Mouse (Mus musculus) embryonic facial prominence, embryonic 11.5 days (tissue): ENCODE measurements at regions not wholly inside any gene's neighbourhood (a gene's known extent, or its start where the extent isn't known, plus 50 kb on each side); places are given as distances from the start of the nearest gene placed in this dataset.
"Not testable (repeated sequence)": the region's sequence is repeated elsewhere in the genome, so short reads cannot be mapped to it uniquely, and the experiment has no call there.

Source experiments
- ATAC-seq: fragments of 200-750 bp; cut with Nextera tagmentation; replicated peaks from 2 replicates; pipeline ENCODE4 v1.8.0; 2017; ENCODE audit warnings: low read depth; ENCODE audit not compliant: insufficient number of reproducible peaks, low FRiP score, low TSS enrichment
- DNase-seq: peaks from one replicate; pipeline ENCODE4 v3.0.0-alpha.2; 2015; ENCODE audit warnings: low spot score
- H3K27ac ChIP-seq: fragments of 300-500 bp; sonication (generic); replicated peaks from 2 replicates; pipeline ENCODE4 v1.5.1; 2014; ENCODE audit warnings: mild to moderate bottlenecking, low read depth, low read length, control low read depth
- H3K27me3 ChIP-seq: fragments of 300-500 bp; sonication (generic); 2 replicates; pipeline ENCODE4 v1.6.1; 2014; ENCODE audit warnings: mild to moderate bottlenecking, low read length, moderate library complexity, mixed read lengths; ENCODE audit not compliant: control insufficient read depth, insufficient read depth
- H3K36me3 ChIP-seq: fragments of 300-500 bp; sonication (generic); replicated peaks from 2 replicates; pipeline ENCODE4 v1.6.1; 2014; ENCODE audit warnings: low read depth, mild to moderate bottlenecking, low read length, moderate library complexity, mixed read lengths; ENCODE audit not compliant: control insufficient read depth, insufficient read depth
- H3K4me1 ChIP-seq: fragments of 300-500 bp; sonication (generic); 2 replicates; pipeline ENCODE4 v1.6.1; 2014; ENCODE audit warnings: low read length, mixed read lengths; ENCODE audit not compliant: control insufficient read depth, insufficient read depth
- H3K4me2 ChIP-seq: fragments of 300-500 bp; sonication (generic); 2 replicates; pipeline ENCODE4 v1.6.1; 2014; ENCODE audit warnings: low read depth, mild to moderate bottlenecking, control low read depth, low read length, moderate library complexity
- H3K4me3 ChIP-seq: fragments of 300-500 bp; sonication (generic); 2 replicates; pipeline ENCODE4 v1.5.1; 2014; ENCODE audit warnings: low read depth, low read length, control low read depth
- H3K9ac ChIP-seq: fragments of 300-500 bp; sonication (generic); replicated peaks from 2 replicates; pipeline ENCODE4 v1.6.1; 2014; ENCODE audit warnings: mild to moderate bottlenecking, control low read depth, low read length
- H3K9me3 ChIP-seq: fragments of 300-500 bp; sonication (generic); replicated peaks from 2 replicates; pipeline ENCODE4 v1.6.1; 2016; ENCODE audit warnings: mild to moderate bottlenecking, low read length, inconsistent platforms, mixed read lengths; ENCODE audit not compliant: control insufficient read depth
- WGBS: fragments of 180-500 bp; shearing (Covaris S2); extraction: QIAGEN DNeasy Blood & Tissue Kit; methylation state at CpG from one replicate; pipeline ENCODE4 v1.1.7; 2014; 5-methylcytosine and 5-hydroxymethylcytosine counted together

DNA sequence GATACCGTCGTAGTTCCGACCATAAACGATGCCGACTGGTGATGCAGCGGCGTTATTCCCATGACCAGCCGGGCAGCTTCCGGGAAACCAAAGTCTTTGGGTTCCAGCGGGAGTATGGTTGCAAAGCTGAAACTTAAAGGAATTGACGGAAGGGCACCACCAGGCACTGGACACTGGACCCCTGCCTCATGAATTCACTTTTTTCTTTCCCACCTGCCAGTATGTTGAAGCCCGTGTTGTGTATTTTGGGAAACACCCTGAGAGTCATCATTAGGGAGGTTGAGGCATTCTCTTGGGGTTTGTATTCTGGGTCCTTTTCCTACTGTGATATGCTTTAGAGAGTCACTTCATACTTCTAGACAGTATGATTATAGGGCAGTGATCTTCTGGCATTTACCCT lies 197.9 kb downstream of the Samd9l start:
- not testable (repeated sequence) for H3K4me3 ChIP-seq, H3K4me1 ChIP-seq, H3K36me3 ChIP-seq, ATAC-seq, H3K4me2 ChIP-seq, H3K9ac ChIP-seq, H3K27ac ChIP-seq, DNase-seq, H3K9me3 ChIP-seq, H3K27me3 ChIP-seq
- WGBS = 47% methylated on average over 12 of the region's 12 CpGs

DNA sequence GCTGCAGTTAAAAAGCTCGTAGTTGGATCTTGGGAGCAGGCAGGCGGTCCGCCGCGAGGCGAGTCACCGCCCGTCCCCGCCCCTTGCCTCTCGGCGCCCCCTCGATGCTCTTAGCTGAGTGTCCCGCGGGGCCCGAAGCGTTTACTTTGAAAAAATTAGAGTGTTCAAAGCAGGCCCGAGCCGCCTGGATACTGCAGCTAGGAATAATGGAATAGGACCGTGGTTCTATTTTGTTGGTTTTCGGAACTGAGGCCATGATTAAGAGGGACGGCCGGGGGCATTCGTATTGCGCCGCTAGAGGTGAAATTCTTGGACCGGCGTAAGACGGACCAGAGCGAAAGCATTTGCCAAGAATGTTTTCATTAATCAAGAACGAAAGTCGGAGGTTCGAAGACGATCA lies 198.3 kb downstream of the Samd9l start:
- Histone ChIP-seq H3K4me3 (no peak overlapping the region), H3K4me1 (no peaks in the 10 kb centered on the region), H3K9ac (no peak overlapping the region), H3K27ac (no peak overlapping the region), H3K4me2 (no peak overlapping the region), H3K9me3 (no peaks in the 10 kb centered on the region; the same call in 1 of the 2 replicates), H3K36me3 (no peaks in the 10 kb centered on the region), H3K27me3 (no peaks in the 10 kb centered on the region)
- ATAC-seq = no peak
- no peak for DNase-seq
- WGBS = 61% methylated on average over 23 of the region's 33 CpGs

DNA sequence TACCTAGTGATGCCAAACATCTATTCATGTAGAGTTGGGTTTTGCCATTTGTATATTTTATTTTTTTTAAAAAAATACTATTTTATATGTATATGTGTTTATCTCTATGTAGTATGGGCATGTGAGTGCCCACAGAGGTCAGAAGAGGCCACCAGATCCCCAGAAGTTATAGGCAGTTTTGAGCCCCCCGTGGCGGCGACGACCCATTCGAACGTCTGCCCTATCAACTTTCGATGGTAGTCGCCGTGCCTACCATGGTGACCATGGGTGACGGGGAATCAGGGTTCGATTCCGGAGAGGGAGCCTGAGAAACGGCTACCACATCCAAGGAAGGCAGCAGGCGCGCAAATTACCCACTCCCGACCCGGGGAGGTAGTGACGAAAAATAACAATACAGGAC lies 198.8 kb downstream of the Samd9l start:
- WGBS = 89% methylated on average over 18 of the region's 18 CpGs
- H3K4me1 ChIP-seq, H3K27ac ChIP-seq, H3K4me3 ChIP-seq, H3K4me2 ChIP-seq, H3K9me3 ChIP-seq, ATAC-seq, H3K36me3 ChIP-seq, H3K9ac ChIP-seq, H3K27me3 ChIP-seq: not testable (repeated sequence)
- peak; percentile 69 for DNase-seq

- DNase-seq, H3K9ac ChIP-seq, H3K9me3 ChIP-seq, H3K36me3 ChIP-seq, ATAC-seq, H3K27me3 ChIP-seq, H3K4me3 ChIP-seq, H3K4me1 ChIP-seq, H3K4me2 ChIP-seq, H3K27ac ChIP-seq: not testable (repeated sequence)
- WGBS = 71% methylated on average over 1 of the region's 1 CpGs
Measured at GRCm38 (mm10) chr6:3192424-3192820, 206.9 kb downstream of the Samd9l start.

GRCm38 (mm10) chr6:3191695-3192423 lies 207.5 kb downstream of the Samd9l start:
- H3K4me1 ChIP-seq, H3K27ac ChIP-seq, H3K9me3 ChIP-seq, H3K4me3 ChIP-seq, H3K9ac ChIP-seq, DNase-seq, ATAC-seq, H3K4me2 ChIP-seq, H3K27me3 ChIP-seq, H3K36me3 ChIP-seq: not testable (repeated sequence)
- 90% methylated on average over 5 of the region's 6 CpGs for whole genome bisulfite sequencing

- H3K4me2 ChIP-seq = no peak overlapping the region
- no peak overlapping the region for H3K4me3 ChIP-seq
- WGBS = 41% methylated on average over 5 of the region's 5 CpGs
- H3K36me3 ChIP-seq = no peaks in the 10 kb centered on the region
- no peak overlapping the region for H3K27ac ChIP-seq
- H3K9me3 ChIP-seq = peaks cover 16% of the 10 kb centered on the region
- DNase-seq (peak; percentile 36), ATAC-seq (no peak)
- no peak overlapping the region for H3K9ac ChIP-seq
- no peaks in the 10 kb centered on the region for H3K27me3 ChIP-seq
- no peaks in the 10 kb centered on the region for H3K4me1 ChIP-seq
Measured at GRCm38 (mm10) chr6:3183819-3184199, 215.6 kb downstream of the Samd9l start.

GRCm38 (mm10) chr6:3182889-3183818 lies 216.2 kb downstream of the Samd9l start:
- ATAC-seq (peak; percentile 82), DNase-seq (peak; percentile 17)
- H3K4me2 ChIP-seq = peak overlapping the region; percentile 17; the same call in 1 of the 2 replicates
- no peaks in the 10 kb centered on the region for H3K27me3 ChIP-seq
- H3K9me3 ChIP-seq = peaks cover 16% of the 10 kb centered on the region
- H3K36me3 ChIP-seq = no peaks in the 10 kb centered on the region
- H3K9ac ChIP-seq = no peak overlapping the region
- no peak overlapping the region for H3K4me3 ChIP-seq
- H3K4me1 ChIP-seq = no peaks in the 10 kb centered on the region
- WGBS = 45% methylated on average over 33 of the region's 33 CpGs
- no peak overlapping the region for H3K27ac ChIP-seq

DNA sequence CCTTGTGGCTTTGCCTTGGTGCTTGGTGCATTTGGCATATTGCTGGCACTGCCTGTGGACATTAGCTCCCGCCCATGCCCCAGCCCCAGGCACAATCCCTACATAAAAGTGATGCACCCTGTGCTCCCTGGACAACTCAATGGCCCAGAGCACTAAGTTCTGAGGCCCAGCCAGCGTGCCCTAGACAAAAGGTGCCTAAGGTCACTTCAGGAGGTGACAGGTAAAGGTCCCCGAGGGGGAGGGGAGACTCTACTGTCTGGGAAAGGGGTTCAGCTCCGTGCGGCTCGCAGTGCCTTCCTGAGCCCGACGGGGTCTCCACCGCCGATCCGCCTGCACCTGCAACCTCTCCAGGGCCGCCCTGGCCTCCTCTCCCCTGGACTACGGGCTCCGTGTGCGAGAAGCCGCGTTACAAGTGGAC lies 216.9 kb downstream of the Samd9l start:
- H3K4me3 ChIP-seq, H3K27ac ChIP-seq: not testable (repeated sequence)

More for the DNA sequence above, 216.9 kb downstream of the Samd9l start:
- peak; percentile 30 for ATAC-seq
- H3K4me1 ChIP-seq, H3K27me3 ChIP-seq, H3K36me3 ChIP-seq, H3K4me2 ChIP-seq, DNase-seq, H3K9ac ChIP-seq: not testable (repeated sequence)
- H3K9me3 ChIP-seq = peaks cover 16% of the 10 kb centered on the region
- WGBS = 43% methylated on average over 17 of the region's 17 CpGs
